Mouse (Mus musculus) heart, postnatal 0 days (tissue): ENCODE measurements around the gene Slc25a21. TPM values are rescaled to one million over a fixed set of nuclear protein-coding genes. Genes with fewer than 3 reads are reported as not detected.

ENCODE experiments used
- ATAC-seq: fragments of 200-750 bp; cut with Nextera tagmentation; 2 replicates; pipeline ENCODE4 v1.8.0; 2017; ENCODE audit warnings: low read depth, moderate number of reproducible peaks, moderate library complexity; ENCODE audit not compliant: insufficient read depth
- DNase-seq: peaks from one replicate; pipeline ENCODE4 v3.0.0-alpha.2; 2016; ENCODE audit warnings: low spot score
- H3K27ac ChIP-seq: fragments of 300-500 bp; sonication (generic); 2 replicates; pipeline ENCODE4 v1.5.1; 2014; ENCODE audit warnings: low read depth, mild to moderate bottlenecking
- H3K27me3 ChIP-seq: fragments of 300-500 bp; sonication (generic); 2 replicates; pipeline ENCODE4 v1.6.1; 2014; ENCODE audit warnings: low read length, mixed read lengths; ENCODE audit not compliant: control insufficient read depth, insufficient read depth
- H3K36me3 ChIP-seq: fragments of 300-500 bp; sonication (generic); replicated peaks from 2 replicates; pipeline ENCODE4 v1.6.1; 2014; ENCODE audit warnings: low read length, mixed read lengths; ENCODE audit not compliant: control insufficient read depth, insufficient read depth
- H3K4me1 ChIP-seq: fragments of 300-500 bp; sonication (generic); 2 replicates; pipeline ENCODE4 v1.6.1; 2014; ENCODE audit warnings: antibody characterized with exemption; ENCODE audit not compliant: control insufficient read depth, insufficient read depth
- H3K4me2 ChIP-seq: fragments of 300-500 bp; sonication (generic); 2 replicates; pipeline ENCODE4 v1.6.1; 2014; ENCODE audit warnings: low read depth, mild to moderate bottlenecking, low read length, moderate library complexity
- H3K4me3 ChIP-seq: fragments of 300-500 bp; sonication (generic); 2 replicates; pipeline ENCODE4 v1.5.1; 2014; ENCODE audit warnings: low read depth, low read length
- H3K9ac ChIP-seq: fragments of 300-500 bp; sonication (generic); replicated peaks from 2 replicates; pipeline ENCODE4 v1.6.1; 2014; ENCODE audit warnings: low read depth, low read length, mixed read lengths
- H3K9me3 ChIP-seq: fragments of 300-500 bp; sonication (generic); replicated peaks from 2 replicates; pipeline ENCODE4 v1.6.1; 2016; ENCODE audit warnings: low read length; ENCODE audit not compliant: control insufficient read depth
- CTCF ChIP-seq: IDR thresholded peaks from 2 replicates; pipeline ENCODE4 v1.5.1; 2016; ENCODE audit warnings: antibody characterized with exemption, control low read depth, low read depth
- EP300 ChIP-seq: IDR thresholded peaks from 2 replicates; pipeline ENCODE4 v1.6.1; 2016; ENCODE audit warnings: antibody characterized with exemption, low read depth
- WGBS: fragments of 180-500 bp; shearing (Covaris S2); extraction: QIAGEN DNeasy Blood & Tissue Kit; methylation state at CpG from one replicate; pipeline ENCODE4 v1.1.7; 2014; 5-methylcytosine and 5-hydroxymethylcytosine counted together
- polyA plus RNA-seq: library from polyadenylated mRNA; unstranded; fragments of >200 nt; fragmentation: Nextera tagmentation; extraction: Ambion mirVana; gene quantifications from 2 replicates; pipeline ENCODE4 v1.2.1, GENCODE M21; 2015
- total RNA-seq: library from RNA; depleted of rRNA; stranded (reverse); fragments of >200 nt; gene quantifications from 2 replicates; pipeline ENCODE4 v1.2.3, GENCODE M21; 2014; ENCODE audit warnings: low replicate concordance

Gene Slc25a21
- total and polyA plus RNA-seq, 2 experiments from 2014 or later, result 0.31 TPM; not detected in 1

- Histone ChIP-seq H3K4me2 (no peak overlapping the region), H3K9ac (no peak overlapping the region), H3K36me3 (no peaks in the 10 kb centered on the region), H3K27ac (no peak overlapping the region), H3K9me3 (no peaks in the 10 kb centered on the region), H3K4me3 (no peak overlapping the region), H3K4me1 (no peaks in the 10 kb centered on the region), H3K27me3 (no peaks in the 10 kb centered on the region)
- DNase-seq (no peak), ATAC-seq (no peak)
- WGBS, result 66% methylated on average over 6 of the region's 6 CpGs
- TF ChIP-seq CTCF (no peak), EP300 (no peak)
Measured at GRCm38 (mm10) chr12:56918145-56918544, 279.1 kb downstream of the Slc25a21 start.

- 64% methylated on average over 5 of the region's 5 CpGs for WGBS
- no peaks in the 10 kb centered on the region for H3K9me3 ChIP-seq
- no peaks in the 10 kb centered on the region for H3K4me1 ChIP-seq
- H3K27me3 ChIP-seq, result no peaks in the 10 kb centered on the region
- H3K4me3 ChIP-seq, result no peak overlapping the region
- TF ChIP-seq CTCF (no peak), EP300 (no peak)
- H3K4me2 ChIP-seq, result no peak overlapping the region
- no peak overlapping the region for H3K27ac ChIP-seq
- no peaks in the 10 kb centered on the region for H3K36me3 ChIP-seq
- no peak overlapping the region for H3K9ac ChIP-seq
- no peak for ATAC-seq
- DNase-seq, result no peak
Measured at GRCm38 (mm10) chr12:56906476-56906875, 290.8 kb downstream of the Slc25a21 start.

- WGBS, result 29% methylated on average over 9 of the region's 9 CpGs
- ATAC-seq (no peak), DNase-seq (no peak)
- Histone ChIP-seq H3K9ac (no peak overlapping the region), H3K4me2 (no peak overlapping the region), H3K27ac (no peak overlapping the region), H3K4me1 (no peaks in the 10 kb centered on the region), H3K9me3 (no peaks in the 10 kb centered on the region), H3K27me3 (no peaks in the 10 kb centered on the region), H3K4me3 (no peak overlapping the region), H3K36me3 (no peaks in the 10 kb centered on the region)
- TF ChIP-seq EP300, result no peak
- TF ChIP-seq CTCF, result no peak
Measured at GRCm38 (mm10) chr12:56905652-56906305, 291.5 kb downstream of the Slc25a21 start.

- no peaks in the 10 kb centered on the region for H3K9me3 ChIP-seq
- DNase-seq (no peak), ATAC-seq (no peak)
- TF ChIP-seq CTCF (no peak), EP300 (no peak)
- H3K4me3 ChIP-seq, result no peak overlapping the region
- no peaks in the 10 kb centered on the region for H3K4me1 ChIP-seq
- no peak overlapping the region for H3K4me2 ChIP-seq
- H3K36me3 ChIP-seq, result no peaks in the 10 kb centered on the region
- 37% methylated on average over 7 of the region's 7 CpGs for WGBS
- H3K9ac ChIP-seq, result no peak overlapping the region
- no peak overlapping the region for H3K27ac ChIP-seq
- H3K27me3 ChIP-seq, result no peaks in the 10 kb centered on the region
Measured at GRCm38 (mm10) chr12:56905222-56905621, 292.1 kb downstream of the Slc25a21 start.

- Histone ChIP-seq H3K27me3 (no peaks in the 10 kb centered on the region), H3K36me3 (no peaks in the 10 kb centered on the region), H3K4me3 (no peak overlapping the region), H3K9me3 (no peaks in the 10 kb centered on the region), H3K27ac (no peak overlapping the region), H3K9ac (no peak overlapping the region), H3K4me1 (no peaks in the 10 kb centered on the region), H3K4me2 (no peak overlapping the region)
- no peak for ATAC-seq
- no peak for DNase-seq
- WGBS, result 73% methylated on average over 8 of the region's 8 CpGs
- TF ChIP-seq EP300 (no peak), CTCF (no peak)
Measured at GRCm38 (mm10) chr12:56902774-56903456, 294.4 kb downstream of the Slc25a21 start.
